Mouse (Mus musculus) lung, postnatal 0 days (tissue): ENCODE data around the gene Galnt7.

Experiments used
- CTCF ChIP-seq: IDR thresholded peaks from 2 replicates; pipeline ENCODE4 v1.5.1; 2016; ENCODE audit warnings: antibody characterized with exemption, mild to moderate bottlenecking
- EP300 ChIP-seq: IDR thresholded peaks from 2 replicates; pipeline ENCODE4 v1.6.1; 2016; ENCODE audit warnings: antibody characterized with exemption, mild to moderate bottlenecking, control low read depth

GRCm38 (mm10) chr8:57547581-57547980 is 105.3 kb downstream of the Galnt7 start:
- no peak for TF ChIP-seq CTCF
- no peak for TF ChIP-seq EP300
